Mouse (Mus musculus): Measurements from ENCODE around the gene Bglap3. TPM values are rescaled to one million over a fixed set of nuclear protein-coding genes. Genes with fewer than 3 reads are reported as not detected.
A peak's percentile ranks its signal among the peaks of the same experiment; 100 is the strongest.
"Not testable (repeated sequence)": the region's sequence is repeated elsewhere in the genome, so short reads cannot be mapped to it uniquely, and the experiment has no call there.

Gene Bglap3
- not detected in 2 replicates for polyA plus RNA-seq (2014; fragmentation: Nextera tagmentation; extraction: Ambion mirVana)

GRCm38 (mm10) chr3:88372643-88373042 lies at the start of gene Bglap3:
Gene Bglap3 (minus strand): TSS chr3:88372743.
- ATAC-seq (ENCODE audit: insufficient number of reproducible peaks, low FRiP score, low TSS enrichment, low read depth); H3K4me3 ChIP-seq (ENCODE audit: low read depth, low read length); H3K4me2 ChIP-seq (ENCODE audit: low read depth, severe bottlenecking); H3K27me3 ChIP-seq (ENCODE audit: control insufficient read depth, insufficient read depth, low read length); H3K9ac ChIP-seq (ENCODE audit: low read length); H3K27ac ChIP-seq (replicated peaks; ENCODE audit: low read depth, low read length); H3K9me3 ChIP-seq (ENCODE audit: control insufficient read depth, low read length); DNase-seq (ENCODE audit: low spot score); H3K4me1 ChIP-seq (ENCODE audit: control insufficient read depth, insufficient read depth, low read length); H3K36me3 ChIP-seq (ENCODE audit: control insufficient read depth, insufficient read depth, low read length): not testable (repeated sequence)
- WGBS: 93% methylated on average over 9 of the region's 9 CpGs

GRCm38 (mm10) chr3:88422020-88422720 lies 49.6 kb upstream of the Bglap3 start:
- Histone ChIP-seq H3K9me3 (ENCODE audit: control insufficient read depth, low read length) (no peaks in the 10 kb centered on the region), H3K4me2 (ENCODE audit: low read depth, severe bottlenecking) (no peak overlapping the region), H3K9ac (ENCODE audit: low read length) (no peak overlapping the region), H3K4me3 (ENCODE audit: low read depth, low read length) (no peak overlapping the region), H3K27me3 (ENCODE audit: control insufficient read depth, insufficient read depth, low read length) (no peaks in the 10 kb centered on the region), H3K4me1 (ENCODE audit: control insufficient read depth, insufficient read depth, low read length) (peaks cover 5% of the 10 kb centered on the region), H3K27ac (replicated peaks; ENCODE audit: low read depth, low read length) (no peak overlapping the region), H3K36me3 (ENCODE audit: control insufficient read depth, insufficient read depth, low read length) (peaks cover 9% of the 10 kb centered on the region; the same call in 1 of the 2 replicates)
- WGBS: 54% methylated on average over 9 of the region's 9 CpGs
- no peak for DNase-seq (ENCODE audit: low spot score)
- no peak for ATAC-seq (ENCODE audit: insufficient number of reproducible peaks, low FRiP score, low TSS enrichment, low read depth)

GRCm38 (mm10) chr3:88420771-88421170 lies 48.2 kb upstream of the Bglap3 start:
- ATAC-seq (ENCODE audit: insufficient number of reproducible peaks, low FRiP score, low TSS enrichment, low read depth) (no peak), DNase-seq (ENCODE audit: low spot score) (no peak)
- H3K27ac ChIP-seq (replicated peaks; ENCODE audit: low read depth, low read length): no peak overlapping the region
- H3K4me1 ChIP-seq (ENCODE audit: control insufficient read depth, insufficient read depth, low read length): peaks cover 5% of the 10 kb centered on the region
- H3K4me3 ChIP-seq (ENCODE audit: low read depth, low read length): no peak overlapping the region
- H3K9me3 ChIP-seq (ENCODE audit: control insufficient read depth, low read length): no peaks in the 10 kb centered on the region
- WGBS: 93% methylated on average over 19 of the region's 19 CpGs
- H3K27me3 ChIP-seq (ENCODE audit: control insufficient read depth, insufficient read depth, low read length): no peaks in the 10 kb centered on the region
- peaks cover 11% of the 10 kb centered on the region; the same call in 1 of the 2 replicates for H3K36me3 ChIP-seq (ENCODE audit: control insufficient read depth, insufficient read depth, low read length)
- H3K4me2 ChIP-seq (ENCODE audit: low read depth, severe bottlenecking): no peak overlapping the region
- no peak overlapping the region for H3K9ac ChIP-seq (ENCODE audit: low read length)

GRCm38 (mm10) chr3:88418016-88418415 lies 45.5 kb upstream of the Bglap3 start:
- Histone ChIP-seq H3K9ac (ENCODE audit: low read length) (peak overlapping the region; percentile 9; the same call in 1 of the 2 replicates), H3K27ac (replicated peaks; ENCODE audit: low read depth, low read length) (no peak overlapping the region), H3K4me3 (ENCODE audit: low read depth, low read length) (no peak overlapping the region), H3K4me1 (ENCODE audit: control insufficient read depth, insufficient read depth, low read length) (no peaks in the 10 kb centered on the region), H3K9me3 (ENCODE audit: control insufficient read depth, low read length) (no peaks in the 10 kb centered on the region), H3K4me2 (ENCODE audit: low read depth, severe bottlenecking) (no peak overlapping the region), H3K27me3 (ENCODE audit: control insufficient read depth, insufficient read depth, low read length) (no peaks in the 10 kb centered on the region), H3K36me3 (ENCODE audit: control insufficient read depth, insufficient read depth, low read length) (peaks cover 13% of the 10 kb centered on the region)
- DNase-seq (ENCODE audit: low spot score) (no peak), ATAC-seq (ENCODE audit: insufficient number of reproducible peaks, low FRiP score, low TSS enrichment, low read depth) (no peak)
- WGBS: 84% methylated on average over 6 of the region's 6 CpGs

- Histone ChIP-seq H3K4me3 (ENCODE audit: low read depth, low read length) (no peak overlapping the region), H3K9me3 (ENCODE audit: control insufficient read depth, low read length) (no peaks in the 10 kb centered on the region), H3K4me2 (ENCODE audit: low read depth, severe bottlenecking) (no peak overlapping the region), H3K9ac (ENCODE audit: low read length) (no peak overlapping the region), H3K27me3 (ENCODE audit: control insufficient read depth, insufficient read depth, low read length) (no peaks in the 10 kb centered on the region), H3K27ac (replicated peaks; ENCODE audit: low read depth, low read length) (no peak overlapping the region), H3K36me3 (ENCODE audit: control insufficient read depth, insufficient read depth, low read length) (peaks cover 16% of the 10 kb centered on the region), H3K4me1 (ENCODE audit: control insufficient read depth, insufficient read depth, low read length) (0 out of 2 replicates have a peak, but pooled peaks cover under 1% of the 10 kb centered on the region)
- ATAC-seq (ENCODE audit: insufficient number of reproducible peaks, low FRiP score, low TSS enrichment, low read depth) (no peak), DNase-seq (ENCODE audit: low spot score) (no peak)
- WGBS: 87% methylated on average over 4 of the region's 4 CpGs
These were observed 43.1 kb upstream of the Bglap3 start for GRCm38 (mm10) chr3:88415668-88416067.

GRCm38 (mm10) chr3:88412636-88413035 lies 40.1 kb upstream of the Bglap3 start:
- H3K9me3 ChIP-seq (ENCODE audit: control insufficient read depth, low read length): no peaks in the 10 kb centered on the region
- DNase-seq (ENCODE audit: low spot score) (no peak), ATAC-seq (ENCODE audit: insufficient number of reproducible peaks, low FRiP score, low TSS enrichment, low read depth) (no peak)
- peaks cover 8% of the 10 kb centered on the region for H3K36me3 ChIP-seq (ENCODE audit: control insufficient read depth, insufficient read depth, low read length)
- no peaks in the 10 kb centered on the region for H3K27me3 ChIP-seq (ENCODE audit: control insufficient read depth, insufficient read depth, low read length)
- H3K4me1 ChIP-seq (ENCODE audit: control insufficient read depth, insufficient read depth, low read length): peaks cover 13% of the 10 kb centered on the region
- no peak overlapping the region for H3K4me3 ChIP-seq (ENCODE audit: low read depth, low read length)
- WGBS: 91% methylated on average over 11 of the region's 11 CpGs
- no peak overlapping the region for H3K4me2 ChIP-seq (ENCODE audit: low read depth, severe bottlenecking)
- H3K27ac ChIP-seq (replicated peaks; ENCODE audit: low read depth, low read length): no peak overlapping the region
- no peak overlapping the region for H3K9ac ChIP-seq (ENCODE audit: low read length)

GRCm38 (mm10) chr3:88411681-88412080 lies 39.1 kb upstream of the Bglap3 start:
- Histone ChIP-seq H3K9me3 (ENCODE audit: control insufficient read depth, low read length) (no peaks in the 10 kb centered on the region), H3K27ac (replicated peaks; ENCODE audit: low read depth, low read length) (no peak overlapping the region), H3K36me3 (ENCODE audit: control insufficient read depth, insufficient read depth, low read length) (peaks cover 8% of the 10 kb centered on the region), H3K4me3 (ENCODE audit: low read depth, low read length) (no peak overlapping the region), H3K9ac (ENCODE audit: low read length) (no peak overlapping the region), H3K4me1 (ENCODE audit: control insufficient read depth, insufficient read depth, low read length) (peaks cover 13% of the 10 kb centered on the region), H3K27me3 (ENCODE audit: control insufficient read depth, insufficient read depth, low read length) (no peaks in the 10 kb centered on the region), H3K4me2 (ENCODE audit: low read depth, severe bottlenecking) (no peak overlapping the region)
- WGBS: 89% methylated on average over 4 of the region's 4 CpGs
- ATAC-seq (ENCODE audit: insufficient number of reproducible peaks, low FRiP score, low TSS enrichment, low read depth) (no peak), DNase-seq (ENCODE audit: low spot score) (no peak)

- Histone ChIP-seq H3K4me1 (ENCODE audit: control insufficient read depth, insufficient read depth, low read length) (peaks cover 13% of the 10 kb centered on the region), H3K36me3 (ENCODE audit: control insufficient read depth, insufficient read depth, low read length) (peaks cover 5% of the 10 kb centered on the region), H3K4me3 (ENCODE audit: low read depth, low read length) (peak overlapping the region; percentile 70), H3K9me3 (ENCODE audit: control insufficient read depth, low read length) (no peaks in the 10 kb centered on the region), H3K27me3 (ENCODE audit: control insufficient read depth, insufficient read depth, low read length) (no peaks in the 10 kb centered on the region), H3K4me2 (ENCODE audit: low read depth, severe bottlenecking) (peak overlapping the region; percentile 76; the same call in 1 of the 2 replicates), H3K9ac (ENCODE audit: low read length) (no peak overlapping the region), H3K27ac (replicated peaks; ENCODE audit: low read depth, low read length) (peak overlapping the region; percentile 86)
- DNase-seq (ENCODE audit: low spot score): no peak
- 13% methylated on average over 7 of the region's 7 CpGs for WGBS
- ATAC-seq (ENCODE audit: insufficient number of reproducible peaks, low FRiP score, low TSS enrichment, low read depth): no peak
These were observed 38.1 kb upstream of the Bglap3 start for GRCm38 (mm10) chr3:88410645-88411031.
